Mouse (Mus musculus) thymus, adult 2 months (tissue): ENCODE measurements around the gene Tnpo1.
"Not testable (repeated sequence)": the region's sequence is repeated elsewhere in the genome, so short reads cannot be mapped to it uniquely, and the experiment has no call there.

ENCODE experiments used
- CTCF ChIP-seq: fragments of 200-500 bp; IDR thresholded peaks from 2 replicates; pipeline ENCODE4 v1.5.1; 2012; ENCODE audit warnings: mild to moderate bottlenecking, control low read depth, low read length, moderate library complexity, borderline replicate concordance; ENCODE audit not compliant: control insufficient read depth, poor library complexity, insufficient read depth; ENCODE audit errors: extremely low read depth
- POLR2A ChIP-seq: fragments of 200-500 bp; IDR thresholded peaks from 2 replicates; pipeline ENCODE4 v1.6.1; 2012; ENCODE audit warnings: mild to moderate bottlenecking, low read length, control low read depth, moderate library complexity; ENCODE audit not compliant: control insufficient read depth, poor library complexity, insufficient read depth; ENCODE audit errors: extremely low read depth

DNA sequence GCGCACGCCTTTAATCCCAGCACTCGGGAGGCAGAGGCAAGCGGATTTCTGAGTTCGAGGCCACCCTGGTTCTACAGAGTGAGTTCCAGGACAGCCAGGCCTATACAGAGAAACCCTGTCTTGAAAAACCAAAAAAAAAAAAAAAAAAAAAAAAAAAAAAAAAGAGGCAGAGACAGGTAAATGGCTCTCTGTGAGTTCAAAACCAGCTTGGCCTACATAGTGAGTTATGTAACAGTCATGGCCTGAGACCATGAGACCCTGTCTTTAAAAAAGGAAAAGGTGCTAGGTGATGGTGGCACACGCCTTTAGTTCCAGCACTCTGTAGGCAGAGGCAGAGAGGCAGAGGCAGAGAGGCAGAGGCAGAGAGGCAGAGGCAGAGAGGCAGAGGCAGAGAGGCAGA is 97.2 kb downstream of the Tnpo1 start:
- TF ChIP-seq POLR2A, CTCF: not testable (repeated sequence)
